Mouse (Mus musculus): Measurements from ENCODE around the gene Bbc3. TPM values are rescaled to one million over a fixed set of nuclear protein-coding genes. Genes with fewer than 3 reads are reported as not detected.
A peak's percentile ranks its signal among the peaks of the same experiment; 100 is the strongest.

Bbc3 gene
- total and polyA plus RNA-seq, 3 experiments = 23.2 to 61.7 (median 23.3) TPM

- peaks cover 16 to 31% of the 10 kb centered on the region in 2 experiments for H3K4me1 ChIP-seq (ENCODE audit: control insufficient read depth in 1 of 2, insufficient read depth in 2 of 2)
- peak overlapping the region in 1 of 3 experiments; percentile 47 for H3K4me3 ChIP-seq (replicated peaks in 1 of 3; ENCODE audit: low read depth in 2 of 3, low read length in 2 of 3, poor library complexity in 1 of 3)
- dilution Hi-C loops (cut with MboI; ENCODE audit: extremely low pct_ligation_motif_present, extremely low pct_unique_long_range_greater_than_20kb, low sequenced_read_pairs) = no loop called here
These were observed 12.0 kb upstream of the Bbc3 start for GRCm38 (mm10) chr7:16296146-16296545.

GRCm38 (mm10) chr7:16296766-16297390 lies 11.3 kb upstream of the Bbc3 start:
- peak overlapping the region; percentile 63 for H3K4me2 ChIP-seq (ENCODE audit: insufficient read depth, low read depth, poor library complexity, severe bottlenecking)
- no peaks in the 10 kb centered on the region for H3K36me3 ChIP-seq (replicated peaks in 1 of 2; ENCODE audit: control insufficient read depth in 1 of 2, insufficient read depth in 1 of 2, low read length in 1 of 2)
- dilution Hi-C loops (cut with MboI; ENCODE audit: extremely low pct_ligation_motif_present, extremely low pct_unique_long_range_greater_than_20kb, low sequenced_read_pairs) = no loop called here
- TF ChIP-seq KAT2A (IDR thresholded peaks at IDR 0.05; ENCODE audit: insufficient replicate concordance, low read length) (0 out of 2 replicates have a peak, but pooled peaks have one; percentile 34), TBP (conservative IDR thresholded peaks at IDR 0.05; ENCODE audit: low read depth, low read length) (no peak), USF2 (conservative IDR thresholded peaks at IDR 0.05; ENCODE audit: low read depth, low read length) (no peak), ZMIZ1 (IDR thresholded peaks at IDR 0.05; ENCODE audit: low read depth, low read length) (no peak), USF1 (IDR thresholded peaks at IDR 0.05; ENCODE audit: low read depth, low read length) (no peak; the same call in 1 of the 2 replicates), ELF1 (IDR thresholded peaks at IDR 0.05; ENCODE audit: low read depth, low read length) (peak; percentile 90), BHLHE40 (IDR thresholded peaks at IDR 0.05; ENCODE audit: low read depth, low read length) (peak; percentile 95), ZC3H11A (IDR thresholded peaks at IDR 0.05; ENCODE audit: low read depth, low read length) (no peak), CTCF (conservative IDR thresholded peaks at IDR 0.05 in 1 of 2, IDR thresholded peaks at IDR 0.05 in 1 of 2; ENCODE audit: low read depth in 2 of 2, low read length in 2 of 2) (no peak), CHD2 (IDR thresholded peaks at IDR 0.05; ENCODE audit: low read length) (peak; percentile 84), MAFK (IDR thresholded peaks at IDR 0.05; ENCODE audit: insufficient replicate concordance, low read length) (no peak), TCF12 (IDR thresholded peaks at IDR 0.05; ENCODE audit: low read depth, low read length) (peak; percentile 74; the same call in 1 of the 2 replicates), HCFC1 (IDR thresholded peaks at IDR 0.05; ENCODE audit: low read depth, low read length) (peak; percentile 67), JUN (IDR thresholded peaks at IDR 0.05; ENCODE audit: insufficient read depth, low read depth, low read length) (peak; percentile 99), POLR2AphosphoS2 (IDR thresholded peaks at IDR 0.05; ENCODE audit: low read depth, low read length) (no peak), ETS1 (conservative IDR thresholded peaks at IDR 0.05; ENCODE audit: low read depth, low read length) (peak; percentile 95), GABPA (IDR thresholded peaks at IDR 0.05; ENCODE audit: insufficient replicate concordance, low read depth, low read length) (no peak), SIN3A (IDR thresholded peaks at IDR 0.05; ENCODE audit: low read length) (peak; percentile 89; the same call in 1 of the 2 replicates), RAD21 (IDR thresholded peaks at IDR 0.05; ENCODE audit: low read depth, low read length) (no peak), ZKSCAN1 (IDR thresholded peaks at IDR 0.05; ENCODE audit: borderline replicate concordance, low read depth, low read length) (no peak), RCOR1 (conservative IDR thresholded peaks at IDR 0.05; ENCODE audit: low read depth, low read length) (0 out of 2 replicates have a peak, but pooled peaks have one; percentile 40), PAX5 (IDR thresholded peaks at IDR 0.05; ENCODE audit: low read length) (no peak), ZNF384 (IDR thresholded peaks at IDR 0.05; ENCODE audit: low read depth, low read length) (0 out of 2 replicates have a peak, but pooled peaks have one; percentile 14), E2F4 (IDR thresholded peaks at IDR 0.05; ENCODE audit: insufficient replicate concordance, low read depth, low read length) (no peak), NRF1 (IDR thresholded peaks at IDR 0.05; ENCODE audit: low read depth, low read length) (0 out of 2 replicates have a peak, but pooled peaks have one; percentile 20), MAZ (IDR thresholded peaks at IDR 0.05; ENCODE audit: low read depth, low read length) (peak; percentile 98), MYC (IDR thresholded peaks at IDR 0.05; ENCODE audit: low read depth, low read length) (peak; percentile 91; the same call in 1 of the 2 replicates), UBTF (IDR thresholded peaks at IDR 0.05; ENCODE audit: low read depth, low read length) (no peak; the same call in 1 of the 2 replicates)

More at GRCm38 (mm10) chr7:16296146-16296545, 12.0 kb upstream of the Bbc3 start:
- H3K4me2 ChIP-seq (ENCODE audit: insufficient read depth, low read depth, poor library complexity, severe bottlenecking) = peak overlapping the region; percentile 79
- in situ Hi-C loops (cut with MboI; ENCODE audit: low pct_ligation_motif_present, low pct_unique_long_range_greater_than_20kb, low sequenced_read_pairs) = no loop called here
- H3K9ac ChIP-seq (ENCODE audit: insufficient read depth, low read depth) = no peak overlapping the region
- no peaks in the 10 kb centered on the region for H3K79me2 ChIP-seq (replicated peaks; ENCODE audit: control insufficient read depth, extremely low read depth, insufficient read depth, poor library complexity, severe bottlenecking)
- peak; percentile 17 for DNase-seq (ENCODE audit: extremely low read depth)
- TF ChIP-seq ZMIZ1 (IDR thresholded peaks at IDR 0.05; ENCODE audit: low read depth, low read length) (no peak), CTCF (conservative IDR thresholded peaks at IDR 0.05 in 1 of 2, IDR thresholded peaks at IDR 0.05 in 1 of 2; ENCODE audit: low read depth in 2 of 2, low read length in 2 of 2) (no peak), TBP (conservative IDR thresholded peaks at IDR 0.05; ENCODE audit: low read depth, low read length) (no peak), USF1 (IDR thresholded peaks at IDR 0.05; ENCODE audit: low read depth, low read length) (no peak), SMC3 (IDR thresholded peaks at IDR 0.05; ENCODE audit: low read depth, low read length) (no peak), GABPA (IDR thresholded peaks at IDR 0.05; ENCODE audit: insufficient replicate concordance, low read depth, low read length) (no peak), UBTF (IDR thresholded peaks at IDR 0.05; ENCODE audit: low read depth, low read length) (no peak)
- no peaks in the 10 kb centered on the region for H3K9me3 ChIP-seq (replicated peaks; ENCODE audit: low read length)
- no peaks in the 10 kb centered on the region for H3K36me3 ChIP-seq (replicated peaks in 1 of 2; ENCODE audit: control insufficient read depth in 1 of 2, insufficient read depth in 1 of 2, low read length in 1 of 2)
- no peaks in the 10 kb centered on the region for H3K27me3 ChIP-seq (replicated peaks)
- peak overlapping the region; percentile 93 for H3K27ac ChIP-seq (ENCODE audit: insufficient read depth, low read depth)

More at GRCm38 (mm10) chr7:16296766-16297390, 11.3 kb upstream of the Bbc3 start:
- Histone ChIP-seq H3K4me1 (ENCODE audit: control insufficient read depth in 1 of 2, insufficient read depth in 2 of 2) (peaks cover 16 to 31% of the 10 kb centered on the region in 2 experiments), H3K9me3 (replicated peaks; ENCODE audit: low read length) (no peaks in the 10 kb centered on the region), H3K9ac (ENCODE audit: insufficient read depth, low read depth) (peak overlapping the region; percentile 75), H3K27ac (ENCODE audit: insufficient read depth, low read depth) (peak overlapping the region; percentile 93), H3K27me3 (replicated peaks) (no peaks in the 10 kb centered on the region), H3K4me3 (replicated peaks in 1 of 3; ENCODE audit: low read depth in 2 of 3, low read length in 2 of 3, poor library complexity in 1 of 3) (peak overlapping the region; percentile 21 to 38 (median 26)), H3K79me2 (replicated peaks; ENCODE audit: control insufficient read depth, extremely low read depth, insufficient read depth, poor library complexity, severe bottlenecking) (no peaks in the 10 kb centered on the region)
- in situ Hi-C loops (cut with MboI; ENCODE audit: low pct_ligation_motif_present, low pct_unique_long_range_greater_than_20kb, low sequenced_read_pairs) = no loop called here
- DNase-seq (ENCODE audit: extremely low read depth) = peak; percentile 98

Measured in CH12.LX (cell line).